Mouse (Mus musculus): ENCODE measurements around the gene Olfr907. TPM values are rescaled to one million over a fixed set of nuclear protein-coding genes. Genes with fewer than 3 reads are reported as not detected.

The Olfr907 gene
- total and polyA plus RNA-seq, 3 experiments: not detected

- Histone ChIP-seq H3K27ac (ENCODE audit: control insufficient read depth, low read depth, low read length) (no peak overlapping the region), H3K36me3 (ENCODE audit: control insufficient read depth in 1 of 2, insufficient read depth in 2 of 2, low read length in 2 of 2) (no peaks in the 10 kb centered on the region), H3K27me3 (ENCODE audit: control insufficient read depth in 1 of 2, insufficient read depth in 2 of 2, low read length in 2 of 2) (no peaks in the 10 kb centered on the region), H3K4me1 (ENCODE audit: control insufficient read depth in 1 of 2, insufficient read depth in 2 of 2, low read length in 2 of 2) (no peaks in the 10 kb centered on the region), H3K9me3 (replicated peaks; ENCODE audit: insufficient read depth, low read length) (no peaks in the 10 kb centered on the region), H3K79me2 (ENCODE audit: control insufficient read depth, insufficient read depth, low read length, poor library complexity) (no peaks in the 10 kb centered on the region), H3K9ac (ENCODE audit: control insufficient read depth, low read depth, low read length, poor library complexity, severe bottlenecking) (no peak overlapping the region), H3K4me3 (ENCODE audit: control insufficient read depth in 1 of 2, insufficient read depth in 1 of 2, low read depth in 2 of 2, low read length in 2 of 2) (no peak overlapping the region)
- TF ChIP-seq ZMIZ1 (IDR thresholded peaks at IDR 0.05; ENCODE audit: low read depth, low read length): no peak
- TF ChIP-seq MEF2A (IDR thresholded peaks at IDR 0.05; ENCODE audit: extremely low read depth, insufficient replicate concordance, low read depth, low read length, poor library complexity, severe bottlenecking): no peak
- TF ChIP-seq EP300 (IDR thresholded peaks at IDR 0.05; ENCODE audit: low read depth in 1 of 2, low read length in 2 of 2): no peak
- no peak for TF ChIP-seq NELFE (IDR thresholded peaks at IDR 0.05; ENCODE audit: low read depth, low read length)
- no peak for TF ChIP-seq CHD2 (IDR thresholded peaks at IDR 0.05; ENCODE audit: low read length)
- no peak for TF ChIP-seq TAL1 (IDR thresholded peaks at IDR 0.05; ENCODE audit: low read length)
- no peak for DNase-seq (ENCODE audit: low read depth, low spot score)
Observed at GRCm38 (mm10) chr9:38512353-38512752, 16.8 kb downstream of the Olfr907 start.

DNA sequence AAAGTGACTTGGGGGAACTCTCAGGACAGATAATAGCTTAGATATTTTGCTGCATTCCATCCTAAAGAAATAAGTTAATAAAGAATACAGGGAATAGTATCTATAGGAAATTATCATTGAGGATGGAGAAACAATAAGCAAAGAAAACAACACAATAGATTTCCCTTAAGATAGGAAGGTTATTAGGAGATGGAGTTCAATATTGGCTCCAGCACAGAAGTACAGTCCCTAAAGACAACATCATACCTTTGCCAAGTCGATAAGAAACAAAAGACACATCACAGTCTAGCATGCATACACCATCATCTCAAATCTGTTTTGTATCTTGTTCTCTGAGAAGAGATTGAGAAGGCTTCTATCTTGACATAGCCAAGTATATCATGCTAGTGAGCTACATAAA, 25.7 kb downstream of the Olfr907 start, which contains the start of gene Olfr911-ps1:
Gene Olfr911-ps1 (plus strand): TSS at position 301 of the 400 bp plus-strand sequence.
- Histone ChIP-seq H3K9ac (ENCODE audit: control insufficient read depth, low read depth, low read length, poor library complexity, severe bottlenecking) (no peak within 1 kb of the TSS), H3K4me1 (ENCODE audit: control insufficient read depth in 1 of 2, insufficient read depth in 2 of 2, low read length in 2 of 2) (no peaks in the 10 kb centered on the region), H3K79me2 (ENCODE audit: control insufficient read depth, insufficient read depth, low read length, poor library complexity) (no peaks in the 10 kb centered on the region), H3K4me3 (ENCODE audit: control insufficient read depth in 1 of 2, insufficient read depth in 1 of 2, low read depth in 2 of 2, low read length in 2 of 2) (no peak within 1 kb of the TSS), H3K27me3 (ENCODE audit: control insufficient read depth in 1 of 2, insufficient read depth in 2 of 2, low read length in 2 of 2) (no peaks in the 10 kb centered on the region), H3K9me3 (replicated peaks; ENCODE audit: insufficient read depth, low read length) (no peaks in the 10 kb centered on the region), H3K36me3 (ENCODE audit: control insufficient read depth in 1 of 2, insufficient read depth in 2 of 2, low read length in 2 of 2) (no peaks in the 10 kb centered on the region), H3K27ac (ENCODE audit: control insufficient read depth, low read depth, low read length) (no peak within 1 kb of the TSS)
- TF ChIP-seq MXI1 (IDR thresholded peaks at IDR 0.05; ENCODE audit: low read depth, low read length): no peak
- TF ChIP-seq UBTF (IDR thresholded peaks at IDR 0.05; ENCODE audit: borderline replicate concordance, insufficient read depth, low read depth, low read length): no peak
- no peak for TF ChIP-seq ETS1 (IDR thresholded peaks at IDR 0.05; ENCODE audit: low read depth, low read length)
- no peak for TF ChIP-seq RCOR1 (IDR thresholded peaks at IDR 0.05; ENCODE audit: low read depth, low read length)
- TF ChIP-seq NELFE (IDR thresholded peaks at IDR 0.05; ENCODE audit: low read depth, low read length): no peak
- TF ChIP-seq NRF1 (IDR thresholded peaks at IDR 0.05; ENCODE audit: insufficient read depth, low read depth, low read length, poor library complexity, severe bottlenecking): no peak
- TF ChIP-seq ELF1 (IDR thresholded peaks at IDR 0.05; ENCODE audit: low read depth, low read length): no peak
- no peak for TF ChIP-seq USF2 (IDR thresholded peaks at IDR 0.05; ENCODE audit: borderline replicate concordance in 1 of 2, insufficient read depth in 1 of 2, low read depth in 1 of 2, low read length in 2 of 2)
- no peak for TF ChIP-seq POLR2A (IDR thresholded peaks at IDR 0.05; ENCODE audit: control insufficient read depth in 1 of 2, insufficient read depth in 1 of 2, low read depth in 1 of 2, low read length in 2 of 2, poor library complexity in 1 of 2)
- no peak for TF ChIP-seq HCFC1 (IDR thresholded peaks at IDR 0.05; ENCODE audit: low read depth, low read length)
- no peak for TF ChIP-seq POLR2AphosphoS2 (IDR thresholded peaks at IDR 0.05; ENCODE audit: low read length)
- no peak for TF ChIP-seq USF1 (IDR thresholded peaks at IDR 0.05; ENCODE audit: low read depth, low read length)
- no peak for TF ChIP-seq TAL1 (IDR thresholded peaks at IDR 0.05; ENCODE audit: low read length)
- no peak for TF ChIP-seq GABPA (IDR thresholded peaks at IDR 0.05; ENCODE audit: low read depth, low read length)
- TF ChIP-seq MAZ (IDR thresholded peaks at IDR 0.05; ENCODE audit: low read depth, low read length): no peak
- TF ChIP-seq MAFK (IDR thresholded peaks at IDR 0.05; ENCODE audit: borderline replicate concordance, low read depth, low read length): no peak
- no peak for TF ChIP-seq SIN3A (IDR thresholded peaks at IDR 0.05; ENCODE audit: low read length)
- no peak for TF ChIP-seq CHD2 (IDR thresholded peaks at IDR 0.05; ENCODE audit: low read length)
- no peak for TF ChIP-seq TBP (IDR thresholded peaks at IDR 0.05; ENCODE audit: low read depth, low read length)
- TF ChIP-seq KAT2A (conservative IDR thresholded peaks at IDR 0.05; ENCODE audit: low read depth, low read length): no peak
- DNase-seq (ENCODE audit: low read depth, low spot score): no peak
